Mouse (Mus musculus) forebrain, postnatal 0 days (tissue): Measurements from ENCODE around the gene Cdk17. TPM values are rescaled to one million over a fixed set of nuclear protein-coding genes. Genes with fewer than 3 reads are reported as not detected.

Source experiments
- ATAC-seq: fragments of 200-750 bp; cut with Nextera tagmentation; 2 replicates; pipeline ENCODE4 v1.8.0; 2017; ENCODE audit warnings: mild to moderate bottlenecking, moderate library complexity
- DNase-seq: peaks from one replicate; pipeline ENCODE4 v3.0.0-alpha.2; 2015
- H3K27ac ChIP-seq: fragments of 300-500 bp; sonication (generic); 2 replicates; pipeline ENCODE4 v1.5.1; 2014; ENCODE audit warnings: low read depth, mild to moderate bottlenecking, antibody characterized with exemption, low read length, moderate library complexity, mixed read lengths
- H3K27me3 ChIP-seq: fragments of 300-500 bp; sonication (generic); 2 replicates; pipeline ENCODE4 v1.6.1; 2014; ENCODE audit warnings: mild to moderate bottlenecking, low read length, mixed read lengths; ENCODE audit not compliant: insufficient read depth
- H3K36me3 ChIP-seq: fragments of 300-500 bp; sonication (generic); 2 replicates; pipeline ENCODE4 v1.6.1; 2014; ENCODE audit warnings: mild to moderate bottlenecking, moderate library complexity; ENCODE audit not compliant: insufficient read depth
- H3K4me1 ChIP-seq: fragments of 300-500 bp; sonication (generic); 2 replicates; pipeline ENCODE4 v1.6.1; 2014; ENCODE audit warnings: antibody characterized with exemption; ENCODE audit not compliant: insufficient read depth
- H3K4me2 ChIP-seq: fragments of 300-500 bp; sonication (generic); 2 replicates; pipeline ENCODE4 v1.6.1; 2014; ENCODE audit warnings: low read depth, mild to moderate bottlenecking, moderate library complexity
- H3K4me3 ChIP-seq: fragments of 300-500 bp; sonication (generic); 2 replicates; pipeline ENCODE4 v1.5.1; 2014; ENCODE audit warnings: low read depth, low read length, mixed read lengths
- H3K9ac ChIP-seq: fragments of 300-500 bp; sonication (generic); 2 replicates; pipeline ENCODE4 v1.6.1; 2014; ENCODE audit warnings: mild to moderate bottlenecking
- H3K9me3 ChIP-seq: fragments of 300-500 bp; sonication (generic); 2 replicates; pipeline ENCODE4 v1.6.1; 2016; ENCODE audit warnings: low read length
- CTCF ChIP-seq: sonication (generic); IDR thresholded peaks from 2 replicates; pipeline ENCODE4 v1.5.1; 2016; ENCODE audit warnings: antibody characterized with exemption, control low read depth, low read depth
- WGBS: fragments of 180-500 bp; shearing (Covaris S2); extraction: QIAGEN DNeasy Blood & Tissue Kit; methylation state at CpG from one replicate; pipeline ENCODE4 v1.1.7; 2014; 5-methylcytosine and 5-hydroxymethylcytosine counted together
- polyA plus RNA-seq: library from polyadenylated mRNA; unstranded; fragments of >200 nt; fragmentation: Nextera tagmentation; extraction: Ambion mirVana; gene quantifications from 2 replicates; pipeline ENCODE4 v1.2.1, GENCODE M21; 2015
- total RNA-seq: library from RNA; depleted of rRNA; stranded (reverse); fragments of >200 nt; gene quantifications from 2 replicates; pipeline ENCODE4 v1.2.3, GENCODE M21; 2014

Cdk17 gene
- total and polyA plus RNA-seq, 2 experiments from 2014 or later = 46.8 to 149 TPM

- TF ChIP-seq CTCF = no peak
- no peak for ATAC-seq
Measured at GRCm38 (mm10) chr10:93228401-93229007, 67.8 kb downstream of the Cdk17 start.

GRCm38 (mm10) chr10:93231490-93231889, 70.8 kb downstream of the Cdk17 start:
- 30% methylated on average over 4 of the region's 4 CpGs for WGBS
- DNase-seq = no peak

More at GRCm38 (mm10) chr10:93228401-93229007, 67.8 kb downstream of the Cdk17 start:
- DNase-seq = no peak
- WGBS = 46% methylated on average over 11 of the region's 11 CpGs
- peaks cover 16% of the 10 kb centered on the region for H3K36me3 ChIP-seq
- H3K4me2 ChIP-seq = no peak overlapping the region
- H3K4me3 ChIP-seq = no peak overlapping the region
- no peaks in the 10 kb centered on the region for H3K9me3 ChIP-seq
- no peak overlapping the region for H3K9ac ChIP-seq
- no peaks in the 10 kb centered on the region for H3K4me1 ChIP-seq
- H3K27me3 ChIP-seq = no peaks in the 10 kb centered on the region
- no peak overlapping the region for H3K27ac ChIP-seq

GRCm38 (mm10) chr10:93231893-93232292, 71.2 kb downstream of the Cdk17 start:
- Histone ChIP-seq H3K27ac (no peak overlapping the region), H3K4me3 (no peak overlapping the region), H3K4me2 (no peak overlapping the region), H3K9ac (no peak overlapping the region), H3K27me3 (no peaks in the 10 kb centered on the region), H3K9me3 (no peaks in the 10 kb centered on the region), H3K36me3 (peaks cover 21% of the 10 kb centered on the region), H3K4me1 (no peaks in the 10 kb centered on the region)
- ATAC-seq = no peak
- no peak for DNase-seq
- 74% methylated on average over 5 of the region's 5 CpGs for WGBS
- no peak for TF ChIP-seq CTCF

More at GRCm38 (mm10) chr10:93231490-93231889, 70.8 kb downstream of the Cdk17 start:
- no peak overlapping the region for H3K27ac ChIP-seq
- H3K4me2 ChIP-seq = no peak overlapping the region
- no peaks in the 10 kb centered on the region for H3K9me3 ChIP-seq
- TF ChIP-seq CTCF = no peak
- H3K36me3 ChIP-seq = peaks cover 22% of the 10 kb centered on the region
- H3K27me3 ChIP-seq = no peaks in the 10 kb centered on the region
- H3K4me3 ChIP-seq = no peak overlapping the region
- no peaks in the 10 kb centered on the region for H3K4me1 ChIP-seq
- no peak overlapping the region for H3K9ac ChIP-seq
- ATAC-seq = no peak

GRCm38 (mm10) chr10:93233665-93234194, 73.1 kb downstream of the Cdk17 start:
- no peak for ATAC-seq
- peaks cover 34% of the 10 kb centered on the region for H3K36me3 ChIP-seq
- no peak for TF ChIP-seq CTCF

GRCm38 (mm10) chr10:93234692-93235091, 74.0 kb downstream of the Cdk17 start:
- Histone ChIP-seq H3K4me2 (no peak overlapping the region), H3K4me1 (no peaks in the 10 kb centered on the region), H3K4me3 (no peak overlapping the region), H3K9ac (no peak overlapping the region), H3K27me3 (no peaks in the 10 kb centered on the region), H3K27ac (no peak overlapping the region), H3K9me3 (no peaks in the 10 kb centered on the region), H3K36me3 (peaks cover 41% of the 10 kb centered on the region)
- no peak for TF ChIP-seq CTCF
- DNase-seq (no peak), ATAC-seq (no peak)
- WGBS = 93% methylated on average over 9 of the region's 9 CpGs

More at GRCm38 (mm10) chr10:93233665-93234194, 73.1 kb downstream of the Cdk17 start:
- no peak for DNase-seq
- no peaks in the 10 kb centered on the region for H3K27me3 ChIP-seq
- H3K4me2 ChIP-seq = no peak overlapping the region
- no peaks in the 10 kb centered on the region for H3K4me1 ChIP-seq
- no peak overlapping the region for H3K27ac ChIP-seq
- H3K9me3 ChIP-seq = no peaks in the 10 kb centered on the region
- WGBS = 88% methylated on average over 6 of the region's 6 CpGs
- no peak overlapping the region for H3K9ac ChIP-seq
- no peak overlapping the region for H3K4me3 ChIP-seq

GRCm38 (mm10) chr10:93239201-93239806, 78.6 kb downstream of the Cdk17 start:
- Histone ChIP-seq H3K4me2 (no peak overlapping the region), H3K36me3 (peaks cover 45% of the 10 kb centered on the region), H3K9ac (no peak overlapping the region), H3K27me3 (no peaks in the 10 kb centered on the region), H3K9me3 (no peaks in the 10 kb centered on the region), H3K27ac (no peak overlapping the region), H3K4me1 (no peaks in the 10 kb centered on the region), H3K4me3 (no peak overlapping the region)
- DNase-seq (no peak), ATAC-seq (no peak)
- no peak for TF ChIP-seq CTCF
- 88% methylated on average over 9 of the region's 9 CpGs for WGBS

- no peak for DNase-seq
- Histone ChIP-seq H3K4me2 (no peak overlapping the region), H3K36me3 (peaks cover 41% of the 10 kb centered on the region), H3K4me1 (no peaks in the 10 kb centered on the region), H3K4me3 (no peak overlapping the region), H3K9me3 (no peaks in the 10 kb centered on the region), H3K9ac (no peak overlapping the region), H3K27me3 (no peaks in the 10 kb centered on the region), H3K27ac (no peak overlapping the region)
- no peak for TF ChIP-seq CTCF
- 13% methylated on average over 3 of the region's 3 CpGs for WGBS
- ATAC-seq = no peak
Measured at GRCm38 (mm10) chr10:93242208-93242607, 81.5 kb downstream of the Cdk17 start.
